Mouse (Mus musculus): ENCODE data around the gene Supt3. TPM values are rescaled to one million over a fixed set of nuclear protein-coding genes. Genes with fewer than 3 reads are reported as not detected.

Gene Supt3
- polyA plus RNA-seq, 1 experiment from 2014 or later, result 27.0 TPM

GRCm38 (mm10) chr17:45032209-45032608 is 255.3 kb downstream of the Supt3 start:
- ATAC-seq (ENCODE audit: insufficient number of reproducible peaks, insufficient read depth, low FRiP score, low read depth), result no peak
- no peak overlapping the region for H3K4me3 ChIP-seq (ENCODE audit: low read depth, low read length)
- WGBS, result 64% methylated on average over 6 of the region's 6 CpGs

GRCm38 (mm10) chr17:45033617-45034016 is 256.7 kb downstream of the Supt3 start:
- ATAC-seq (ENCODE audit: insufficient number of reproducible peaks, insufficient read depth, low FRiP score, low read depth), result no peak

More at GRCm38 (mm10) chr17:45032209-45032608, 255.3 kb downstream of the Supt3 start:
- H3K27ac ChIP-seq (ENCODE audit: low read length), result no peak overlapping the region
- no peaks in the 10 kb centered on the region for H3K36me3 ChIP-seq (ENCODE audit: control insufficient read depth, insufficient read depth, low read length)
- H3K27me3 ChIP-seq (ENCODE audit: control insufficient read depth, insufficient read depth, low read length), result no peaks in the 10 kb centered on the region
- H3K9me3 ChIP-seq (ENCODE audit: control insufficient read depth, low read depth, low read length), result no peaks in the 10 kb centered on the region
- H3K9ac ChIP-seq (replicated peaks; ENCODE audit: low read depth, low read length), result no peak overlapping the region
- no peaks in the 10 kb centered on the region for H3K4me1 ChIP-seq (ENCODE audit: control insufficient read depth, insufficient read depth, low read length)
- H3K4me2 ChIP-seq (replicated peaks; ENCODE audit: low read depth, low read length), result no peak overlapping the region

GRCm38 (mm10) chr17:45041084-45041483 is 264.1 kb downstream of the Supt3 start:
- no peaks in the 10 kb centered on the region for H3K27me3 ChIP-seq (ENCODE audit: control insufficient read depth, insufficient read depth, low read length)
- H3K4me3 ChIP-seq (ENCODE audit: low read depth, low read length), result no peak overlapping the region
- ATAC-seq (ENCODE audit: insufficient number of reproducible peaks, insufficient read depth, low FRiP score, low read depth), result no peak
- no peaks in the 10 kb centered on the region for H3K4me1 ChIP-seq (ENCODE audit: control insufficient read depth, insufficient read depth, low read length)
- WGBS, result 69% methylated on average over 2 of the region's 2 CpGs
- H3K9ac ChIP-seq (replicated peaks; ENCODE audit: low read depth, low read length), result no peak overlapping the region
- no peaks in the 10 kb centered on the region for H3K36me3 ChIP-seq (ENCODE audit: control insufficient read depth, insufficient read depth, low read length)
- H3K9me3 ChIP-seq (ENCODE audit: control insufficient read depth, low read depth, low read length), result no peaks in the 10 kb centered on the region
- no peak overlapping the region for H3K4me2 ChIP-seq (replicated peaks; ENCODE audit: low read depth, low read length)
- H3K27ac ChIP-seq (ENCODE audit: low read length), result no peak overlapping the region

More at GRCm38 (mm10) chr17:45033617-45034016, 256.7 kb downstream of the Supt3 start:
- H3K4me2 ChIP-seq (replicated peaks; ENCODE audit: low read depth, low read length), result no peak overlapping the region
- no peak overlapping the region for H3K27ac ChIP-seq (ENCODE audit: low read length)
- WGBS, result 57% methylated on average over 7 of the region's 7 CpGs
- no peaks in the 10 kb centered on the region for H3K27me3 ChIP-seq (ENCODE audit: control insufficient read depth, insufficient read depth, low read length)
- no peaks in the 10 kb centered on the region for H3K36me3 ChIP-seq (ENCODE audit: control insufficient read depth, insufficient read depth, low read length)
- no peaks in the 10 kb centered on the region for H3K4me1 ChIP-seq (ENCODE audit: control insufficient read depth, insufficient read depth, low read length)
- H3K4me3 ChIP-seq (ENCODE audit: low read depth, low read length), result no peak overlapping the region
- H3K9ac ChIP-seq (replicated peaks; ENCODE audit: low read depth, low read length), result no peak overlapping the region
- H3K9me3 ChIP-seq (ENCODE audit: control insufficient read depth, low read depth, low read length), result no peaks in the 10 kb centered on the region

DNA sequence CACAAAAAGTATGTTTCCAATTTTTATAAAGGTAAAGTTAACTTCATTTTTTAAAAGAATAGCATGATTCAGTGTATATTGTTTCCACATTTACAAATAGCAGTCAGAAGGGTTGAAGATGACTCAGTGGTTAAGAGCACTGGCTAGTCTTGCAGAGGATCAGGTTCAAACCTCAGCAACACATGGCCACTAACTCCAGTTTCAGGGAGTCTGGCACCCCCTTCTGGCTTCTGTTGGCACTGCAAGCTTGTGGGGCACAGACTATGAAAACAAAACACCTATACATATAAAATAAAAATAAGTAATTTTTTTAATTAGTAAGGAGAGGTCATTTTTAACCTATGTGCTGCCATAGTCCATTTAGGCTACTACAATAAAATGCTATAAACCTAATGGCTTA is 268.9 kb downstream of the Supt3 start:
- Histone ChIP-seq H3K27ac (ENCODE audit: low read length) (no peak overlapping the region), H3K9ac (replicated peaks; ENCODE audit: low read depth, low read length) (no peak overlapping the region), H3K4me3 (ENCODE audit: low read depth, low read length) (no peak overlapping the region), H3K4me1 (ENCODE audit: control insufficient read depth, insufficient read depth, low read length) (no peaks in the 10 kb centered on the region), H3K27me3 (ENCODE audit: control insufficient read depth, insufficient read depth, low read length) (no peaks in the 10 kb centered on the region), H3K9me3 (ENCODE audit: control insufficient read depth, low read depth, low read length) (no peaks in the 10 kb centered on the region), H3K4me2 (replicated peaks; ENCODE audit: low read depth, low read length) (no peak overlapping the region), H3K36me3 (ENCODE audit: control insufficient read depth, insufficient read depth, low read length) (no peaks in the 10 kb centered on the region)
- no peak for ATAC-seq (ENCODE audit: insufficient number of reproducible peaks, insufficient read depth, low FRiP score, low read depth)

DNA sequence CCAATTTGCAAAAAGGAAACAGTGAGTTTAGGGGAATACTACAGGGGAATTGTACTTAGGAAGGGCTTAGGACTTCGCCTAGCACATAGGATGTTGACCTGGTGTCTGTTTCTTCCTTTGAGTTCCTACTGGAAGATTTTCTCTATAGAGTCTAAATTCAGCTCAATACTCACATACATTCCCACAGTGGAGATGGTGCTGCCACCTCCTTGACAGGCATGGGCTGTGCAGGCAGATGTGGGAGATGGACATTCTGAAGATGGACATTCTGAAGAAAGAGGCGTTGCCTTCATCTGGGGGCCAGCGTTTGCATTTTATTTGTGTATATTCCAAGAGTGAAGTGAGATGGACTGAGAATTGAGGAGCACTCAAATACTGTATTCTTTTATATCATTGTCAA is 269.6 kb downstream of the Supt3 start:
- no peaks in the 10 kb centered on the region for H3K27me3 ChIP-seq (ENCODE audit: control insufficient read depth, insufficient read depth, low read length)
- no peaks in the 10 kb centered on the region for H3K4me1 ChIP-seq (ENCODE audit: control insufficient read depth, insufficient read depth, low read length)
- no peak overlapping the region for H3K4me3 ChIP-seq (ENCODE audit: low read depth, low read length)
- no peak overlapping the region for H3K9ac ChIP-seq (replicated peaks; ENCODE audit: low read depth, low read length)
- H3K27ac ChIP-seq (ENCODE audit: low read length), result no peak overlapping the region
- no peaks in the 10 kb centered on the region for H3K9me3 ChIP-seq (ENCODE audit: control insufficient read depth, low read depth, low read length)
- no peak overlapping the region for H3K4me2 ChIP-seq (replicated peaks; ENCODE audit: low read depth, low read length)
- ATAC-seq (ENCODE audit: insufficient number of reproducible peaks, insufficient read depth, low FRiP score, low read depth), result no peak
- no peaks in the 10 kb centered on the region for H3K36me3 ChIP-seq (ENCODE audit: control insufficient read depth, insufficient read depth, low read length)
- WGBS, result 93% methylated on average over 3 of the region's 3 CpGs

DNA sequence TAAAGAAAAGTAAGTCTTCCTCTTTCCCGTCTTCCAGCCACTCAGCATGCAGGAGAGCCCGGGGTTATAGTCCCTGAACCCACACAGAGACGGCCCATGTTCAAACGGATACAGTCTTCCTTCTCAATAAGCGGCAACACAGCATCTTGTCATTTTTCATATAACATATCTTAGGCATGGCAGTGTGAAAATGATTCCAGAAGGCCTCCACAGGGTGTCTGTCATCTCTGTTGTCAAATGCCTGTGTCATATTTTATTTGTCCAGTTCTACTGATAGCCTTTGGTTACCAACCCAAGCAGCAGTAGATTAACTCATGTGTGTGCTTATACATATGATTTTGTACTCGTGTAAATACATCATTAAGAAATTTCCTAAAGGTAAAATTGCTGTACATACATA is 270.3 kb downstream of the Supt3 start:
- H3K4me2 ChIP-seq (replicated peaks; ENCODE audit: low read depth, low read length), result no peak overlapping the region
- H3K9me3 ChIP-seq (ENCODE audit: control insufficient read depth, low read depth, low read length), result no peaks in the 10 kb centered on the region
- no peaks in the 10 kb centered on the region for H3K4me1 ChIP-seq (ENCODE audit: control insufficient read depth, insufficient read depth, low read length)
- no peaks in the 10 kb centered on the region for H3K36me3 ChIP-seq (ENCODE audit: control insufficient read depth, insufficient read depth, low read length)
- H3K4me3 ChIP-seq (ENCODE audit: low read depth, low read length), result no peak overlapping the region
- H3K27ac ChIP-seq (ENCODE audit: low read length), result no peak overlapping the region
- no peaks in the 10 kb centered on the region for H3K27me3 ChIP-seq (ENCODE audit: control insufficient read depth, insufficient read depth, low read length)
- no peak overlapping the region for H3K9ac ChIP-seq (replicated peaks; ENCODE audit: low read depth, low read length)
- no peak for ATAC-seq (ENCODE audit: insufficient number of reproducible peaks, insufficient read depth, low FRiP score, low read depth)
- 95% methylated on average over 6 of the region's 6 CpGs for WGBS

- peaks cover 5% of the 10 kb centered on the region for H3K4me1 ChIP-seq (ENCODE audit: control insufficient read depth, insufficient read depth, low read length)
- no peak overlapping the region for H3K27ac ChIP-seq (ENCODE audit: low read length)
- 91% methylated on average over 3 of the region's 3 CpGs for WGBS
These were observed 275.0 kb downstream of the Supt3 start for GRCm38 (mm10) chr17:45051971-45052370.

DNA sequence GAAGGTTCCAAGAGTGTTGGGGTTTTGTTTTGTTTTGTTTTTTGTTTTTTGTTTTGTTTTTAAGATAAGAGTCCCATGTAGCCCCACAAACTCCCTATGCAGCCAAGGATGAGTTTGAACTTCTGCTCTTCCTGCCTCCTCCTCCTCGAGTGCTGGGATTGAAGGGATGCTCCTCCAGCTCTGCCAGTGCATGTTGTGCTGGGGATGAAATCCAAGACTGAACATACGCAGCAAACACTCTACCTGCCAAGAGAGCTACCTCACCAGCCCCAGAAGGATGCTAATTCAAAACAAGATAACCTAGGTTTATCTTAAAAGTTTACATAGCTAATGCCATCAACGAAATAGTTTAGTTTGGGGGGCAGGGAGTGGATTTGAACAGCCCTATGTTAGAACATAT is 276.4 kb downstream of the Supt3 start:
- Histone ChIP-seq H3K4me2 (replicated peaks; ENCODE audit: low read depth, low read length) (no peak overlapping the region), H3K36me3 (ENCODE audit: control insufficient read depth, insufficient read depth, low read length) (no peaks in the 10 kb centered on the region), H3K9me3 (ENCODE audit: control insufficient read depth, low read depth, low read length) (no peaks in the 10 kb centered on the region), H3K27ac (ENCODE audit: low read length) (no peak overlapping the region), H3K27me3 (ENCODE audit: control insufficient read depth, insufficient read depth, low read length) (no peaks in the 10 kb centered on the region), H3K4me1 (ENCODE audit: control insufficient read depth, insufficient read depth, low read length) (peaks cover 5% of the 10 kb centered on the region), H3K4me3 (ENCODE audit: low read depth, low read length) (no peak overlapping the region), H3K9ac (replicated peaks; ENCODE audit: low read depth, low read length) (no peak overlapping the region)
- 76% methylated on average over 3 of the region's 3 CpGs for WGBS
- no peak for ATAC-seq (ENCODE audit: insufficient number of reproducible peaks, insufficient read depth, low FRiP score, low read depth)

More at GRCm38 (mm10) chr17:45051971-45052370, 275.0 kb downstream of the Supt3 start:
- Histone ChIP-seq H3K27me3 (ENCODE audit: control insufficient read depth, insufficient read depth, low read length) (no peaks in the 10 kb centered on the region), H3K36me3 (ENCODE audit: control insufficient read depth, insufficient read depth, low read length) (no peaks in the 10 kb centered on the region), H3K4me3 (ENCODE audit: low read depth, low read length) (no peak overlapping the region), H3K9me3 (ENCODE audit: control insufficient read depth, low read depth, low read length) (no peaks in the 10 kb centered on the region), H3K9ac (replicated peaks; ENCODE audit: low read depth, low read length) (no peak overlapping the region), H3K4me2 (replicated peaks; ENCODE audit: low read depth, low read length) (no peak overlapping the region)
- ATAC-seq (ENCODE audit: insufficient number of reproducible peaks, insufficient read depth, low FRiP score, low read depth), result no peak

GRCm38 (mm10) chr17:45054526-45054925 is 277.6 kb downstream of the Supt3 start:
- H3K4me2 ChIP-seq (replicated peaks; ENCODE audit: low read depth, low read length), result no peak overlapping the region
- H3K36me3 ChIP-seq (ENCODE audit: control insufficient read depth, insufficient read depth, low read length), result no peaks in the 10 kb centered on the region
- no peak overlapping the region for H3K9ac ChIP-seq (replicated peaks; ENCODE audit: low read depth, low read length)
- H3K27ac ChIP-seq (ENCODE audit: low read length), result no peak overlapping the region
- WGBS, result 48% methylated on average over 4 of the region's 4 CpGs
- H3K4me1 ChIP-seq (ENCODE audit: control insufficient read depth, insufficient read depth, low read length), result peaks cover 5% of the 10 kb centered on the region
- no peaks in the 10 kb centered on the region for H3K27me3 ChIP-seq (ENCODE audit: control insufficient read depth, insufficient read depth, low read length)
- H3K9me3 ChIP-seq (ENCODE audit: control insufficient read depth, low read depth, low read length), result no peaks in the 10 kb centered on the region
- no peak for ATAC-seq (ENCODE audit: insufficient number of reproducible peaks, insufficient read depth, low FRiP score, low read depth)
- H3K4me3 ChIP-seq (ENCODE audit: low read depth, low read length), result no peak overlapping the region

Data from stomach, embryonic 14.5 days (tissue).